Comparison of ENCODE assay signal across 17 mouse cellular contexts in genomic region chr1:175870716-175871115, GRCm38 (mm10). TPM values are rescaled to one million over a fixed set of nuclear protein-coding genes. Genes with fewer than 3 reads are reported as not detected.
DNase-seq lines count a peak whose midpoint lies in the region.
"Had no signal": no experiment of that assay in that cellular context is flagged by ENCODE, and none has a peak within 500 bp of the region (broad histone marks: within the 10 kb centered on the region; RNA-seq: fewer than 3 reads in every experiment).

No protein-coding gene starts in this region.

- peak; percentile 11 to 33 for DNase-seq in left cerebral cortex, postnatal 14 days (ENCODE audit: low spot score in 2 of 2)
- no peak for DNase-seq in left cerebral cortex, adult 11 months (ENCODE audit: low spot score)
- DNase-seq in brain, adult 2 months (ENCODE audit: low read depth, low spot score): peak; percentile 70
- peak; percentile 10 for DNase-seq in brain, embryonic 18.5 days (ENCODE audit: low read depth, low spot score)
- no peak for DNase-seq in gastrocnemius, postnatal 4 days (ENCODE audit: low spot score in 2 of 2)
- DNase-seq in T-cell, adult 2 months (ENCODE audit: low spot score): no peak
- DNase-seq: adrenal gland, postnatal 14 days; cerebellum, adult 11 months; cerebellum, adult 8-10 months; cerebellum, postnatal 14 days; embryo, embryonic 11 days; gastrocnemius, postnatal 10 days; heart, adult 2 months; heart, postnatal 14 days had no signal

- intact Hi-C loops in left cerebral cortex, postnatal 14 days (cut with DNase I): loop anchor here (5.0 kb wide), 1 partner anchor 828 kb away; no protein-coding TSS in a partner anchor

RNA-seq across cellular contexts. Expression of gene Exo1, which starts 9.7 kb away (rescaled TPM):
- total RNA-seq in left cerebral cortex, postnatal 14 days (2021): 1 to 10 TPM; 1.2 to 1.7 TPM
- 10 to 100 TPM in 1 of 2 experiments, 1 to 10 TPM in 1; 7.6 to 10.6 TPM for total RNA-seq in gastrocnemius, postnatal 4 days (2021)

RNA-seq across cellular contexts. Expression of gene Gm38100, which starts 49.4 kb away (rescaled TPM):
- not detected for total RNA-seq in left cerebral cortex, postnatal 14 days (2021)
- total RNA-seq in gastrocnemius, postnatal 4 days (2021): not detected
- total RNA-seq: adrenal gland, adult 18-20 months; adrenal gland, postnatal 14 days; common myeloid progenitor, adult 5-6 weeks; ES-E14; gastrocnemius, postnatal 10 days; heart, adult 2 months; heart, postnatal 14 days had no signal

Comparison
In these comparisons a context has a peak if more than half of its experiments do, and no peak if none do; other contexts are left out.
1. DNase-seq: peak in left cerebral cortex, postnatal 14 days (2 of 2), brain, adult 2 months (single experiment) and brain, embryonic 18.5 days (single experiment); none in left cerebral cortex, adult 11 months (single experiment), gastrocnemius, postnatal 4 days (0 of 2) and T-cell, adult 2 months (single experiment).